Mouse (Mus musculus): ENCODE measurements at regions not wholly inside any gene's neighbourhood (a gene's known extent, or its start where the extent isn't known, plus 50 kb on each side); places are given as distances from the start of the nearest gene placed in this dataset.

- no peak for ATAC-seq (ENCODE audit: insufficient number of reproducible peaks, insufficient read depth, low FRiP score, low TSS enrichment)
- H3K9ac ChIP-seq, result no peak overlapping the region
- H3K9me3 ChIP-seq, result no peaks in the 10 kb centered on the region
- WGBS, result 6% methylated on average over 5 of the region's 5 CpGs
- H3K4me2 ChIP-seq (replicated peaks), result no peak overlapping the region
- no peaks in the 10 kb centered on the region for H3K36me3 ChIP-seq
- peaks cover 8% of the 10 kb centered on the region for H3K4me1 ChIP-seq
- no peaks in the 10 kb centered on the region for H3K27me3 ChIP-seq
- H3K4me3 ChIP-seq, result no peak overlapping the region
- H3K27ac ChIP-seq, result 0 out of 2 replicates have a peak overlapping the region, but pooled peaks have one; percentile 23
Measured at GRCm38 (mm10) chr13:111944089-111944406, 135.3 kb upstream of the Map3k1 start.

GRCm38 (mm10) chr13:111946271-111946670 lies 137.5 kb upstream of the Map3k1 start:
- ATAC-seq (ENCODE audit: insufficient number of reproducible peaks, insufficient read depth, low FRiP score, low TSS enrichment), result no peak
- no peaks in the 10 kb centered on the region for H3K9me3 ChIP-seq
- H3K4me2 ChIP-seq (replicated peaks), result no peak overlapping the region
- no peak overlapping the region for H3K9ac ChIP-seq
- no peak overlapping the region for H3K27ac ChIP-seq
- H3K36me3 ChIP-seq, result no peaks in the 10 kb centered on the region
- no peak overlapping the region for H3K4me3 ChIP-seq
- H3K4me1 ChIP-seq, result peaks cover 8% of the 10 kb centered on the region
- 83% methylated on average over 4 of the region's 4 CpGs for WGBS
- H3K27me3 ChIP-seq, result no peaks in the 10 kb centered on the region

GRCm38 (mm10) chr13:111946811-111947210 lies 138.0 kb upstream of the Map3k1 start:
- 88% methylated on average over 8 of the region's 8 CpGs for WGBS
- no peaks in the 10 kb centered on the region for H3K27me3 ChIP-seq

GRCm38 (mm10) chr13:111948395-111948794 lies 139.6 kb upstream of the Map3k1 start:
- ATAC-seq (ENCODE audit: insufficient number of reproducible peaks, insufficient read depth, low FRiP score, low TSS enrichment), result no peak
- Histone ChIP-seq H3K4me3 (no peak overlapping the region), H3K4me1 (peaks cover 7% of the 10 kb centered on the region), H3K9me3 (no peaks in the 10 kb centered on the region), H3K4me2 (replicated peaks) (no peak overlapping the region), H3K27me3 (no peaks in the 10 kb centered on the region), H3K27ac (no peak overlapping the region), H3K9ac (no peak overlapping the region), H3K36me3 (no peaks in the 10 kb centered on the region)
- WGBS, result 79% methylated on average over 3 of the region's 3 CpGs

More at GRCm38 (mm10) chr13:111946811-111947210, 138.0 kb upstream of the Map3k1 start:
- Histone ChIP-seq H3K36me3 (no peaks in the 10 kb centered on the region), H3K9me3 (no peaks in the 10 kb centered on the region), H3K4me3 (no peak overlapping the region), H3K27ac (no peak overlapping the region), H3K4me1 (peaks cover 8% of the 10 kb centered on the region), H3K9ac (no peak overlapping the region), H3K4me2 (replicated peaks) (no peak overlapping the region)
- no peak for ATAC-seq (ENCODE audit: insufficient number of reproducible peaks, insufficient read depth, low FRiP score, low TSS enrichment)

GRCm38 (mm10) chr13:111950042-111950441 lies 141.2 kb upstream of the Map3k1 start:
- Histone ChIP-seq H3K27me3 (no peaks in the 10 kb centered on the region), H3K27ac (no peak overlapping the region), H3K9me3 (no peaks in the 10 kb centered on the region), H3K9ac (no peak overlapping the region), H3K4me2 (replicated peaks) (no peak overlapping the region), H3K4me1 (peaks cover 11% of the 10 kb centered on the region), H3K36me3 (no peaks in the 10 kb centered on the region), H3K4me3 (no peak overlapping the region)
- no peak for ATAC-seq (ENCODE audit: insufficient number of reproducible peaks, insufficient read depth, low FRiP score, low TSS enrichment)
- 84% methylated on average over 1 of the region's 1 CpGs for WGBS

- H3K9ac ChIP-seq, result no peak overlapping the region
- ATAC-seq (ENCODE audit: insufficient number of reproducible peaks, insufficient read depth, low FRiP score, low TSS enrichment), result no peak
- peak overlapping the region; percentile 42; the same call in 1 of the 2 replicates for H3K27ac ChIP-seq
- 39% methylated on average over 8 of the region's 8 CpGs for WGBS
- no peak overlapping the region for H3K4me3 ChIP-seq
- no peaks in the 10 kb centered on the region for H3K9me3 ChIP-seq
- peaks cover 11% of the 10 kb centered on the region for H3K4me1 ChIP-seq
- H3K27me3 ChIP-seq, result no peaks in the 10 kb centered on the region
- no peaks in the 10 kb centered on the region for H3K36me3 ChIP-seq
- 0 out of 2 replicates have a peak overlapping the region, but pooled peaks have one; percentile 3 for H3K4me2 ChIP-seq (replicated peaks)
Measured at GRCm38 (mm10) chr13:111953860-111954519, 145.2 kb upstream of the Map3k1 start.

- H3K4me1 ChIP-seq, result peaks cover 11% of the 10 kb centered on the region
- no peaks in the 10 kb centered on the region for H3K27me3 ChIP-seq
- H3K4me3 ChIP-seq, result no peak overlapping the region
- no peaks in the 10 kb centered on the region for H3K9me3 ChIP-seq
- 11% methylated on average over 6 of the region's 6 CpGs for WGBS
- no peaks in the 10 kb centered on the region for H3K36me3 ChIP-seq
- H3K27ac ChIP-seq, result peak overlapping the region; percentile 42; the same call in 1 of the 2 replicates
- no peak overlapping the region for H3K9ac ChIP-seq
- H3K4me2 ChIP-seq (replicated peaks), result no peak overlapping the region
- no peak for ATAC-seq (ENCODE audit: insufficient number of reproducible peaks, insufficient read depth, low FRiP score, low TSS enrichment)
Measured at GRCm38 (mm10) chr13:111954520-111954884, 145.7 kb upstream of the Map3k1 start.

- H3K27me3 ChIP-seq, result no peaks in the 10 kb centered on the region
- 70% methylated on average over 3 of the region's 3 CpGs for WGBS
- no peaks in the 10 kb centered on the region for H3K9me3 ChIP-seq
Measured at GRCm38 (mm10) chr13:111957118-111957517, 148.3 kb upstream of the Map3k1 start.

GRCm38 (mm10) chr13:111957674-111958273 lies 149.0 kb upstream of the Map3k1 start:
- Histone ChIP-seq H3K9me3 (no peaks in the 10 kb centered on the region), H3K27me3 (no peaks in the 10 kb centered on the region), H3K4me1 (peaks cover 11% of the 10 kb centered on the region), H3K4me2 (replicated peaks) (no peak overlapping the region), H3K27ac (no peak overlapping the region), H3K9ac (no peak overlapping the region), H3K36me3 (no peaks in the 10 kb centered on the region), H3K4me3 (no peak overlapping the region)
- ATAC-seq (ENCODE audit: insufficient number of reproducible peaks, insufficient read depth, low FRiP score, low TSS enrichment), result no peak
- WGBS, result 91% methylated on average over 11 of the region's 11 CpGs

More at GRCm38 (mm10) chr13:111957118-111957517, 148.3 kb upstream of the Map3k1 start:
- Histone ChIP-seq H3K4me1 (peaks cover 11% of the 10 kb centered on the region), H3K36me3 (no peaks in the 10 kb centered on the region), H3K4me2 (replicated peaks) (no peak overlapping the region), H3K27ac (no peak overlapping the region), H3K9ac (no peak overlapping the region), H3K4me3 (no peak overlapping the region)
- no peak for ATAC-seq (ENCODE audit: insufficient number of reproducible peaks, insufficient read depth, low FRiP score, low TSS enrichment)

- Histone ChIP-seq H3K36me3 (no peaks in the 10 kb centered on the region), H3K4me3 (no peak overlapping the region), H3K9me3 (no peaks in the 10 kb centered on the region), H3K4me2 (replicated peaks) (no peak overlapping the region), H3K4me1 (peaks cover 11% of the 10 kb centered on the region), H3K27ac (no peak overlapping the region), H3K9ac (no peak overlapping the region), H3K27me3 (no peaks in the 10 kb centered on the region)
- 81% methylated on average over 1 of the region's 1 CpGs for WGBS
- no peak for ATAC-seq (ENCODE audit: insufficient number of reproducible peaks, insufficient read depth, low FRiP score, low TSS enrichment)
Measured at GRCm38 (mm10) chr13:111958421-111958820, 149.6 kb upstream of the Map3k1 start.

- 95% methylated on average over 2 of the region's 2 CpGs for WGBS
- H3K4me3 ChIP-seq, result no peak overlapping the region
- H3K4me2 ChIP-seq (replicated peaks), result no peak overlapping the region
- no peaks in the 10 kb centered on the region for H3K4me1 ChIP-seq
- H3K9ac ChIP-seq, result no peak overlapping the region
- H3K27ac ChIP-seq, result no peak overlapping the region
- H3K27me3 ChIP-seq, result no peaks in the 10 kb centered on the region
- no peak for ATAC-seq (ENCODE audit: insufficient number of reproducible peaks, insufficient read depth, low FRiP score, low TSS enrichment)
- H3K36me3 ChIP-seq, result no peaks in the 10 kb centered on the region
- H3K9me3 ChIP-seq, result no peaks in the 10 kb centered on the region
Measured at GRCm38 (mm10) chr13:111960036-111960435, 151.2 kb upstream of the Map3k1 start.

GRCm38 (mm10) chr13:111961423-111961822 lies 152.6 kb upstream of the Map3k1 start:
- Histone ChIP-seq H3K9me3 (no peaks in the 10 kb centered on the region), H3K4me1 (no peaks in the 10 kb centered on the region), H3K27me3 (no peaks in the 10 kb centered on the region), H3K4me3 (no peak overlapping the region), H3K4me2 (replicated peaks) (no peak overlapping the region), H3K27ac (no peak overlapping the region), H3K36me3 (no peaks in the 10 kb centered on the region), H3K9ac (no peak overlapping the region)
- 66% methylated on average over 6 of the region's 6 CpGs for WGBS
- ATAC-seq (ENCODE audit: insufficient number of reproducible peaks, insufficient read depth, low FRiP score, low TSS enrichment), result no peak

Measured in embryonic facial prominence, embryonic 12.5 days (tissue).